Mouse (Mus musculus): ENCODE measurements around the gene Gm867.

Gene Gm867

GRCm38 (mm10) chr10:75936909-75937667 lies 3.4 kb downstream of the Gm867 start:
- DNase-seq (ENCODE audit: extremely low read depth, low read depth, low spot score), result no peak

GRCm38 (mm10) chr10:75935680-75936541 lies 4.6 kb downstream of the Gm867 start, which contains the start of gene Mmp11:
Mmp11 (minus strand) TSS chr10:75936496.
- peak; percentile 28 for DNase-seq (ENCODE audit: extremely low read depth, low read depth, low spot score)

- no peak for DNase-seq (ENCODE audit: extremely low read depth, low read depth, low spot score)
These were observed 5.5 kb downstream of the Gm867 start for GRCm38 (mm10) chr10:75934991-75935390.

- no peak for DNase-seq (ENCODE audit: extremely low read depth, low read depth, low spot score)
These were observed 7.6 kb downstream of the Gm867 start, which contains the start of gene Chchd10 for GRCm38 (mm10) chr10:75932891-75933290. Chchd10 (plus strand) TSS chr10:75933130.

- no peak for DNase-seq (ENCODE audit: extremely low read depth, low read depth, low spot score)
These were observed 8.3 kb downstream of the Gm867 start for GRCm38 (mm10) chr10:75932081-75932678.

- no peak for DNase-seq (ENCODE audit: extremely low read depth, low read depth, low spot score)
These were observed 9.2 kb downstream of the Gm867 start for GRCm38 (mm10) chr10:75931311-75931710.

- no peak for DNase-seq (ENCODE audit: extremely low read depth, low read depth, low spot score)
These were observed 10.2 kb downstream of the Gm867 start for GRCm38 (mm10) chr10:75930304-75930703.

GRCm38 (mm10) chr10:75926396-75926795 lies 14.1 kb downstream of the Gm867 start:
- no peak for DNase-seq (ENCODE audit: extremely low read depth, low read depth, low spot score)

- DNase-seq (ENCODE audit: extremely low read depth, low read depth, low spot score), result no peak
These were observed 16.1 kb downstream of the Gm867 start for GRCm38 (mm10) chr10:75924324-75924723.

GRCm38 (mm10) chr10:75921726-75922560 lies 18.5 kb downstream of the Gm867 start:
- DNase-seq (ENCODE audit: extremely low read depth, low read depth, low spot score), result no peak

- peak; percentile 26 for DNase-seq (ENCODE audit: extremely low read depth, low read depth, low spot score)
These were observed 19.3 kb downstream of the Gm867 start, which contains the start of gene Smarcb1 for GRCm38 (mm10) chr10:75921026-75921725. Smarcb1 (minus strand) TSS chr10:75921617.

GRCm38 (mm10) chr10:75919026-75919425 lies 21.4 kb downstream of the Gm867 start:
- no peak for DNase-seq (ENCODE audit: extremely low read depth, low read depth, low spot score)

GRCm38 (mm10) chr10:75916840-75917239 lies 23.6 kb downstream of the Gm867 start:
- DNase-seq (ENCODE audit: extremely low read depth, low read depth, low spot score), result no peak

GRCm38 (mm10) chr10:75915557-75915956 lies 24.9 kb downstream of the Gm867 start:
- DNase-seq (ENCODE audit: extremely low read depth, low read depth, low spot score), result no peak

GRCm38 (mm10) chr10:75913013-75913589 lies 27.4 kb downstream of the Gm867 start:
- DNase-seq (ENCODE audit: extremely low read depth, low read depth, low spot score), result no peak

- no peak for DNase-seq (ENCODE audit: extremely low read depth, low read depth, low spot score)
These were observed 29.8 kb downstream of the Gm867 start for GRCm38 (mm10) chr10:75910698-75911097.

- DNase-seq (ENCODE audit: extremely low read depth, low read depth, low spot score), result no peak
These were observed 33.6 kb downstream of the Gm867 start for GRCm38 (mm10) chr10:75906882-75907281.

- no peak for DNase-seq (ENCODE audit: extremely low read depth, low read depth, low spot score)
These were observed 36.1 kb downstream of the Gm867 start for GRCm38 (mm10) chr10:75904391-75904790.

GRCm38 (mm10) chr10:75898846-75899245 lies 41.6 kb downstream of the Gm867 start:
- DNase-seq (ENCODE audit: extremely low read depth, low read depth, low spot score), result peak; percentile 92
